In genomic region chr15:97782749-97783105, GRCm38 (mm10) we compare ENCODE assay signal across 10 mouse cellular contexts. TPM values are rescaled to one million over a fixed set of nuclear protein-coding genes. Genes with fewer than 3 reads are reported as not detected.
DNase-seq lines count a peak whose midpoint lies in the region; ATAC-seq and TF ChIP-seq lines count a peak whose summit lies in the region.
"Had no signal": no experiment of that assay in that cellular context is flagged by ENCODE, and none has a peak within 500 bp of the region (broad histone marks: within the 10 kb centered on the region; RNA-seq: fewer than 3 reads in every experiment).

No protein-coding gene starts in this region.

- TF ChIP-seq CTCF in embryonic fibroblast, embryonic 13.5 days (IDR thresholded peaks at IDR 0.05; ENCODE audit: borderline replicate concordance, insufficient read depth, low read length), result peak; percentile 64; the same call in 1 of the 2 replicates
- TF ChIP-seq CTCF in midbrain, postnatal 0 days (IDR thresholded peaks at IDR 0.05), result peak; percentile 72
- TF ChIP-seq CTCF in stomach, postnatal 0 days (IDR thresholded peaks at IDR 0.05; ENCODE audit: low read depth), result peak; percentile 85

- H3K4me1 ChIP-seq in embryonic fibroblast, embryonic 13.5 days (ENCODE audit: control insufficient read depth, insufficient read depth, low read length), result peaks cover 16% of the 10 kb centered on the region
- H3K4me1 ChIP-seq in limb, embryonic 13.5 days, result peaks cover 44% of the 10 kb centered on the region
- H3K4me1 ChIP-seq in midbrain, postnatal 0 days (ENCODE audit: insufficient read depth, low read length), result peaks cover 11% of the 10 kb centered on the region; the same call in 1 of the 2 replicates
- 0 out of 2 replicates have a peak, but pooled peaks cover 2% of the 10 kb centered on the region for H3K4me1 ChIP-seq in stomach, postnatal 0 days (replicated peaks; ENCODE audit: control insufficient read depth, insufficient read depth)

- H3K27ac ChIP-seq in embryonic fibroblast, embryonic 13.5 days (ENCODE audit: insufficient read depth, low read length), result peak overlapping the region; percentile 94
- peak overlapping the region; percentile 76; the same call in 1 of the 2 replicates for H3K27ac ChIP-seq in limb, embryonic 13.5 days
- H3K27ac ChIP-seq in midbrain, postnatal 0 days (ENCODE audit: low read depth, low read length), result no peak overlapping the region
- peak overlapping the region; percentile 65 for H3K27ac ChIP-seq in stomach, postnatal 0 days (replicated peaks)
- H3K27ac ChIP-seq: macrophage had no signal

- TF ChIP-seq POLR2A in embryonic fibroblast, embryonic 13.5 days (IDR thresholded peaks at IDR 0.05; ENCODE audit: low read depth, low read length), result no peak; the same call in 1 of the 2 replicates

- no peak for TF ChIP-seq EP300 in stomach, postnatal 0 days (optimal IDR thresholded peaks at IDR 0.05)

- no peaks in the 10 kb centered on the region for H3K9me3 ChIP-seq in limb, embryonic 13.5 days
- H3K9me3 ChIP-seq in midbrain, postnatal 0 days (ENCODE audit: low read length), result no peaks in the 10 kb centered on the region
- no peaks in the 10 kb centered on the region for H3K9me3 ChIP-seq in stomach, postnatal 0 days (ENCODE audit: control insufficient read depth, low read length)

- no peaks in the 10 kb centered on the region for H3K36me3 ChIP-seq in limb, embryonic 13.5 days
- no peaks in the 10 kb centered on the region for H3K36me3 ChIP-seq in midbrain, postnatal 0 days (ENCODE audit: insufficient read depth, low read length)
- H3K36me3 ChIP-seq in stomach, postnatal 0 days (ENCODE audit: control insufficient read depth, insufficient read depth, low read length), result no peaks in the 10 kb centered on the region

- H3K27me3 ChIP-seq in limb, embryonic 13.5 days, result no peaks in the 10 kb centered on the region
- H3K27me3 ChIP-seq in midbrain, postnatal 0 days (ENCODE audit: insufficient read depth, low read length), result 0 out of 2 replicates have a peak, but pooled peaks cover 3% of the 10 kb centered on the region
- H3K27me3 ChIP-seq in stomach, postnatal 0 days (ENCODE audit: control insufficient read depth, insufficient read depth, low read length), result no peaks in the 10 kb centered on the region
- H3K27me3 ChIP-seq: Patski had no signal

- intact Hi-C loops in heart, postnatal 25 days (cut with DNase I), result loop anchor here (5.0 kb wide), 1 partner anchor 115 kb away; no protein-coding TSS in a partner anchor

- H3K4me3 ChIP-seq in embryonic fibroblast, embryonic 13.5 days (ENCODE audit: insufficient read depth, low read length), result peak overlapping the region; percentile 19; the same call in 1 of the 2 replicates
- peak overlapping the region; percentile 23; the same call in 1 of the 2 replicates for H3K4me3 ChIP-seq in limb, embryonic 13.5 days
- H3K4me3 ChIP-seq in midbrain, postnatal 0 days (ENCODE audit: low read depth, low read length), result no peak overlapping the region
- no peak overlapping the region for H3K4me3 ChIP-seq in stomach, postnatal 0 days (ENCODE audit: low read depth, low read length)

- ATAC-seq in limb, embryonic 13.5 days (ENCODE audit: low FRiP score, low read depth), result peak; percentile 25; the same call in 1 of the 2 replicates
- ATAC-seq in midbrain, postnatal 0 days (ENCODE audit: low FRiP score), result no peak
- peak; percentile 41; the same call in 1 of the 2 replicates for ATAC-seq in stomach, postnatal 0 days (ENCODE audit: low FRiP score, low TSS enrichment)
- ATAC-seq: Patski had no signal

- peak overlapping the region; percentile 53 for H3K4me2 ChIP-seq in limb, embryonic 13.5 days (replicated peaks)
- H3K4me2 ChIP-seq in midbrain, postnatal 0 days (ENCODE audit: low read depth, low read length, poor library complexity, severe bottlenecking), result no peak overlapping the region
- peak overlapping the region; percentile 45 for H3K4me2 ChIP-seq in stomach, postnatal 0 days (replicated peaks; ENCODE audit: low read depth)

- H3K9ac ChIP-seq in limb, embryonic 13.5 days, result 0 out of 2 replicates have a peak overlapping the region, but pooled peaks have one; percentile 5
- H3K9ac ChIP-seq in midbrain, postnatal 0 days (replicated peaks; ENCODE audit: low read length, poor library complexity, severe bottlenecking), result no peak overlapping the region
- no peak overlapping the region for H3K9ac ChIP-seq in stomach, postnatal 0 days (ENCODE audit: low read length)

- peak; percentile 51 for DNase-seq in cerebellum, adult 9-10 months
- DNase-seq in cerebellum, adult 9-11 months, result no peak
- peak; percentile 90 for DNase-seq in R1 (ENCODE audit: low read depth, low spot score)
- DNase-seq in heart, postnatal 25 days (ENCODE audit: low spot score), result peak; percentile 55
- DNase-seq in midbrain, postnatal 0 days (ENCODE audit: low spot score), result peak; percentile 63
- peak; percentile 79 for DNase-seq in stomach, postnatal 0 days (ENCODE audit: low spot score)

- WGBS in limb, embryonic 13.5 days, result 9% methylated on average over 9 of the region's 9 CpGs
- 5% methylated on average over 9 of the region's 9 CpGs for WGBS in midbrain, postnatal 0 days
- WGBS in stomach, postnatal 0 days, result 9% methylated on average over 9 of the region's 9 CpGs

RNA-seq across cellular contexts. Expression of gene Slc48a1, which starts 4.4 kb away (rescaled TPM):
- polyA plus RNA-seq in embryonic fibroblast, embryonic 13.5 days (2011; ENCODE audit: insufficient read length, low read depth, missing spikeins), result 136 and 167 TPM in 2 replicates
- 10 to 100 TPM; 76.5 to 83.0 TPM for total RNA-seq in heart, postnatal 25 days (2021)
- polyA plus RNA-seq in limb, embryonic 13.5 days (2015; fragmentation: Nextera tagmentation; extraction: Ambion mirVana), result 39.5 and 41.7 TPM in 2 replicates
- 61.5 and 78.8 TPM in 2 replicates for total RNA-seq in midbrain, postnatal 0 days (2014; rRNA removed)
- polyA plus RNA-seq in midbrain, postnatal 0 days (2015; fragmentation: Nextera tagmentation; extraction: Ambion mirVana), result 152 and 173 TPM in 2 replicates
- 36.7 and 40.7 TPM in 2 replicates for polyA plus RNA-seq in stomach, postnatal 0 days (2015; fragmentation: Nextera tagmentation; extraction: Ambion mirVana)

RNA-seq across cellular contexts. Expression of gene Rapgef3, which starts 15.0 kb away (rescaled TPM):
- polyA plus RNA-seq in embryonic fibroblast, embryonic 13.5 days (2011; ENCODE audit: insufficient read length, low read depth, missing spikeins), result 6.6 and 10.8 TPM in 2 replicates
- 10 to 100 TPM; 20.7 to 26.5 TPM for total RNA-seq in heart, postnatal 25 days (2021)
- polyA plus RNA-seq in limb, embryonic 13.5 days (2015; fragmentation: Nextera tagmentation; extraction: Ambion mirVana), result 10.9 and 11.2 TPM in 2 replicates
- 34.9 and 39.7 TPM in 2 replicates for total RNA-seq in midbrain, postnatal 0 days (2014; rRNA removed)
- polyA plus RNA-seq in midbrain, postnatal 0 days (2015; fragmentation: Nextera tagmentation; extraction: Ambion mirVana), result 15.8 and 16.5 TPM in 2 replicates
- polyA plus RNA-seq in stomach, postnatal 0 days (2015; fragmentation: Nextera tagmentation; extraction: Ambion mirVana), result 3.2 and 4.2 TPM in 2 replicates

RNA-seq across cellular contexts. Expression of gene Endou, which starts 51.6 kb away (rescaled TPM):
- polyA plus RNA-seq in embryonic fibroblast, embryonic 13.5 days (2011; ENCODE audit: insufficient read length, low read depth, missing spikeins), result not detected in 2 replicates
- total RNA-seq in heart, postnatal 25 days (2021), result 1 to 10 TPM; 1.4 to 1.8 TPM
- 2.7 and 3.0 TPM in 2 replicates for polyA plus RNA-seq in limb, embryonic 13.5 days (2015; fragmentation: Nextera tagmentation; extraction: Ambion mirVana)
- 0.33 and 0.66 TPM in 2 replicates for total RNA-seq in midbrain, postnatal 0 days (2014; rRNA removed)
- 0.20 TPM in 2 replicates for polyA plus RNA-seq in midbrain, postnatal 0 days (2015; fragmentation: Nextera tagmentation; extraction: Ambion mirVana)
- 37.0 and 38.3 TPM in 2 replicates for polyA plus RNA-seq in stomach, postnatal 0 days (2015; fragmentation: Nextera tagmentation; extraction: Ambion mirVana)

Comparison
In these comparisons a context has a peak if more than half of its experiments do, and no peak if none do; other contexts are left out.
1. H3K4me3 ChIP-seq: peak in embryonic fibroblast, embryonic 13.5 days (single experiment) and limb, embryonic 13.5 days (single experiment); none in midbrain, postnatal 0 days (single experiment) and stomach, postnatal 0 days (single experiment).
2. Peak in every context shown above with its lines, with median percentiles within 50 percentile points of each other: CTCF ChIP-seq.